Mouse (Mus musculus) gastrocnemius, adult 8-10 months (tissue): ENCODE data around the gene Fgfr2. TPM values are rescaled to one million over a fixed set of nuclear protein-coding genes. Genes with fewer than 3 reads are reported as not detected.

ENCODE experiments used
- DNase-seq, 2 experiments: peaks; one replicate each; pipeline ENCODE4 v3.0.0; 2022; ENCODE audit warnings: low spot score in 2 of 2
- total RNA-seq, 4 experiments: library from RNA; stranded (reverse); gene quantifications; 2 replicates each; pipeline ENCODE4 v1.2.4; 2022

Gene Fgfr2
- total RNA-seq, 4 experiments from 2014 or later, result 0.17 to 1.3 (median 0.62) TPM

DNA sequence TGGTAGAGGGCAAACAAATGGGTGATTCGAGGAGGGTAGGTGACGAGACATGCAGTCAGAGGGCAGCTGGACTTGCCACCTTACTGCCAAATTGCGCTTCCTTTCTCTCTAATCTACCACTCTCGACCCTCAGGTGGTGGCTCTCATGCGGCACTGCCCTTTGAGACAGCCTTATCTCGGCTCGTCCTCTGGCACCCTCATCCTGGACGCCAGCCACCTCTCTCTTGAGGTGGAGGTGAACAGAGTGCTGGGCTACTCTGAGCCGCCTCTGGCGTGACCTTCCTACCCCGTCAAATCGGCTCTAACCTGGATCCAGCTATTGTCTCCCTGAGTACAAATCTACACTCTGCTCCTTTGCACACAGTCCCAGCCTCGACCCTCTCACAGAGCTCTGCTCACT lies 344.5 kb downstream of the Fgfr2 start:
- no peak for DNase-seq

DNA sequence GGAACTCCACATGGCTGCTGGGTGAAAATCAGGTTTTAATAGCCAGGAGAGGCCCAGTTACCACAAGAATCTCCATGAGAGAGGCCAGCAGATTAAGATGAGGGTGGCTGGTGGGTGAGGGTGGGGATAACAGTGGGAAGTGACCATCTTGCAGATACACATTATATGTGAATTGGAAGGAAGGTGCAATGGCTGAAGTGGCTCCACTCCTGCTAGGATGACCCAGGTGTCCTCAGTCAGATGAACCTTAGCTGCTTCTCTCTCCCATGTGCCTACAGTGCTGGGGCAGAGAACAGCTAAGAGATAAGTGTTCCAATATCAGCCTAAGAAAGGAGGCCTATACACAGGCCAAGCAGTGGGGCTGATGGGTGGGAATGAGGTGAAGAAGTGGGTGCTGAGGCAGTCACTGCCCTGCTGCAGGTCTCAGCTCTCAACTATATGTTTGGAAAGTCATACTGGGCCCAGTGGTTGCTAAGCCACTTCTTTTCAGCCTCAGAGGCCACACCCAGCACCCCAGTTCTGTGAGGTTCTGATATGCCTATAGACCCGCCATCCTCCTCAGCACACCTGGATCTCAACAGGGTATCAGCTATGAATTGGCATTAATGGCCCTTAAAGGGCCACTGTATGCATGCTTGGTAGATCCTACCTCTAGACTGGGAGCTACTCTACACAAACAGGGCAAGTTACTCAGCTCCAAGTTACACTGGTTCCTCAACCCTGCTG lies 345.3 kb downstream of the Fgfr2 start:
- DNase-seq, result no peak

DNA sequence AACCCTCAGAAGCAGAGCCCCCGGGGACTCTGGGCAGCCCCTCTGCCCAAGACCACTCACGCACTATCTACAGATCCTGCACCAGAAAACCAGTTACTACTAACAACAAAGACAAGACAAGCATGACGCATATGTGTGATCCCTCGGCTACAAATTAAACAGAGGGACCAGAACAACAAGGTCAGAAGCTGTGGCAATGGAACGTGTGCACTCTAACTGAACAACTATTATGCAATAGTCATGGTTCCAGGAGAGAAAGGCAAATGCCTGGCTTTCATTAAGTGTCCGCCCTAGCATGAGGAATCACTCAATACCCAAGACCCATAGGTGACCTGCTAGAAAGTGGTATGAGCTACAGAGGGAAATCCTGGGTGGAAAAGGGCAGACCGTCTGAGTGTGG lies 346.0 kb downstream of the Fgfr2 start:
- no peak for DNase-seq

DNA sequence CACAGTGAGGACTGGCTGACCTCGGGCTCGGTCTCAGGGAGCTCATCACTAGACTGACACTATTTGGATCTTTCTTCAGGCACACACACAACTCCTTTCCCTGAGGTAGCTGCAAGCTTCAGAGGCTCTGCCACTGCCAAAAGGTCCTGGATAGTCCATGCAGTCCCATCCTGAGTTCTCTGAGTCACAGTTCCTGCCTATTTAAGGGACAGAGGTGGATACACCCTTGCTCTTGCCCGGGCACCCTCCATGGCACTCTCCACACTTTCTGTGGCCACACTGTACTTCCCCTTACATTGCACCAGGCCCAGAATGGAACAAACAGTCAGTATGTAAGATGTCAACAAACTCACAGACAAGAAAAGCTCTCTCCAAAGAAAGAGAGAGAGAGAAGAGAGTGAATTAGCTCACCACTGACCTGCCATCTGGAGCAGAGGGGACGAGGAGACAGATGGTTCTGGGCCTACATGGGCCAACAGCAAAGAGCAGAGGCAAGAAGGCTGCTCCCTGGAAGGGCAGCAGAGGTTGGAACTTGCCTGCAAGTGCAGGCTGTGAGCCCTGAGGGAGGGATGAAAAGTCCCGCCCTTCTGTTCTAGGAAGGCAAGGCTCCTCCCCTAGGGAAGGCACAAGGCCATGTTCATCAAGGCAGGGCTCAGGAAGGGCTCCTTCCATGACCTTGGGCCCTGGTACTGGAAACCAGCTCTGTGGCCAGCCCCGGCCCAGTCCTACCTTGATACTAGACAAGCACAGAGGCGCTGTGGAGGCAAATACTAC lies 346.6 kb downstream of the Fgfr2 start:
- no peak for DNase-seq

DNA sequence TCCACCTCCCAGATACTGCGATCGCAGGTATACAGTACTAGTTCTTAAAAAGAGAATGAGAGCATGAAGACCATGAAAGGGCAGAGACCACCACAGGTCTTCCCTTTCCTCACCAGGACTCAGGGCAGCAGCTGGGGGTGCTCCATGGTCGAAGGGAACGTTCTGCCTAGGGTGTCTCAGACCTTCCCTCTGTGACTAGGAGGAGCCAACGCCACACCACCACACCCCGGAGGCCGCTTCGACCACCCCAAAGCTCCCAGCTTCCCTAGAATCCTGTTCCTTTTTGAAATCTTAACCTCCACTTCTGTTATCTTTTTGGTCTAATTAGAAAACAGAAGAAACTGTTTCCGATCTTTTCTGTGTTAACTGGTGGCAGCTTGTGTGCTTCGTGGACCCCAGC lies 347.2 kb downstream of the Fgfr2 start:
- no peak for DNase-seq

DNA sequence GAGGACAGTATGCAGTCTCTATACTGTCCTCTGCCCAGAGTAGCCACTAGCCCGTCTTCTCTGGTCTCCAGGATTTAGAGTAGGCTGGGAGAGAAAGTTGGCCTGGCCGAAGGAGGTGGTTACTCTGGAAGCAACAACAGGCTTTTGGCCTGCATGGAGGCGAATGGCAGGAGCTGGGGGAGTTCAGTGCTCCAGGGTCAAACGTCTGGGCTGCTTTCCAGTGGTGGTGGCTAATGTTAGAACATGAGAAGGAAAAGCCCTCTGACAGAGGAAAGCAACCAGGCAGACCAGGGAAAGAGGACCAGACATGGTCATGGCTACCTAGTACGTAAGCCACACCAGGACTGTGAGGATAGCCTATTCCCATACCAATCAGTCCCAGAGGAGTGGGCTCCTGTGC lies 347.8 kb downstream of the Fgfr2 start:
- DNase-seq, result peak; percentile 70 to 82

DNA sequence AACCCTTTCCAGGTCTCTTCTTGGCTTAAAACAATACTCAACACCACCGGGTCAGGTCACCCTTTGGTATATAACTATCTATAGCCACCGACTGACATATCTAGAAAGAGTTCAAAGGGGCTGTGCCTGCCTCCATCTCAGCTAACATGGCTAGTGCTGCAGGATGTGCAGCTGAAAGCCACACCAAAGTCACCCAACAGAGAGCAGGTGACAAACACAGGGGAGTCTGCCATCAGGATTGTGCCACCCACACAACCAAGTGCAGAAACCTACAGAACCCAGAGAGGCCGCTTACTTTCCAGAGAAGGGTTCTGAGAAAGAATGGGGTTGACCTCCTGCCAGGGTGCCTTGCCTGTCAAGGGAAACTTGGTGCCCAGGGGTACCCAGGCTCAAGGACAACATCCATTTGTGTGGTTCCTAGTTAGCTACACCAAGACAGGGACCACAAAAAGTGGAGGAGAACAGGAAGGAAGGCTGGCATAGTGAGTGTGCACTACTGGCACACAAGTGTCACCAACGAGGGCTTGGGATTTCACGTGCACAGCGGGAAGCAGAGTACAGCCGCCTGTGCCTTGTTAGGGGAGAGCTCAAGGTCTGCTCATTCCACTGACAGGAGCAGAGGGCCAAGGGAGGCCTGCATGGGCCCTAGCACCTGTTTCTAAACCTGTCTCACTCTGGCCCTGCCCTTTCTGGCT lies 350.0 kb downstream of the Fgfr2 start:
- no peak for DNase-seq

DNA sequence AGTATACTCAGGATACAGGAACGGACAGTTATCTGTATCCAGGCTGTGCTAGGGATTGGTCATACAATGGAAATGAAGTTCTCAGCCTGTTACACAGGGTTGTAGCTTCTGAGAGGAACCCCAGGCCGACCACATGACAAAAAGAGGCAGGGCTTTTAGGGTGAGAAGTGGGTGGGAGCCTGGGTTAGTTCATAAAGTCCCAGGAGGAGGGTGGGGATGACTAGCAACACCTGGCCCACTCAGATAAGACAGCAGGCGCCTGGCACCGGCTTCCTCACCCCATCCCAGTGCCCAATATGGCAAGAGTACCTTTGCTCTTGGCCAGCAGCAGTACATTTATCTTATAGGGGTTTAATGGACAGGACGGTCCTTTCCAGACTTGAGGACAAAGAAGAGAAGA lies 350.7 kb downstream of the Fgfr2 start:
- no peak for DNase-seq

DNA sequence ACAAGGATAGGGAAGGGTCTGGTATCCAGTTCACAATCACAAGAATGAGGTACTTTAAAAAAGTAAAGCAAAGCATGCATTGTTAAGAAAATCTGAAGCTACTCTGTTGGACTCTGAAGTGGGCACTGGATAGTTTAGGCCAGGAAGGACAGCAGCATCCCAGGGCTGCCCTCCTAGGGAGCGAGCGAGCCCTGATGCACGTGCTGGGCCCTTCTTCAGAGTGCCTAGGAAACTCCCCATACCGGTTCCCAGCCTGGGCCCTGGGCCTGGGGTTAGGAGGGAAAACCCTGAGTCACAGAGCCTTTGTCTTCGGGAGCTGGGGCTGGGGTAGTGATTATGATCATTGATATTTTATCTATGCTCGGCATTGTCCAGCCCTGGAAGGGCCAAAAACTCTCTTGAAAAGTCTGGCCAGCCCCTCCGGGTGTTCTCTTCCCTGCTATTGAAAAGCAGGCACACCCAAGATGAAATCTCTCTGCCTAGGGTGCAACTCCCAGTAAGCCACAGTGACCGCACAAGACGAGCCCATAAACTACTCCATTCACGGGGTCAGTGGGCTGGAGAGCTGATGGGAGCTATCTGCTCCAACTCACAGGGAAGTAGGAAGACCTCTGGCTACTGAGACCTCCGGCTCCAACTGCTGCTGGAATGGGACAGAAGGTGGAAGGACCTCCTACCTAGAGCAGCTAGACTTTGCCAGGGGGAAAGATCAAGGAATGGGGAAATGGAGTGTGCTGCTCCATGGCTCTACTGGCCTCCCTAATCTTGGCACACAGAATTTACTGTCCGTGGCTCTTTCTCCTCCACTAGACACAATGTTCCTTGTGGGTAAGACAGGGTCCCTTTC lies 354.4 kb downstream of the Fgfr2 start:
- no peak for DNase-seq

DNA sequence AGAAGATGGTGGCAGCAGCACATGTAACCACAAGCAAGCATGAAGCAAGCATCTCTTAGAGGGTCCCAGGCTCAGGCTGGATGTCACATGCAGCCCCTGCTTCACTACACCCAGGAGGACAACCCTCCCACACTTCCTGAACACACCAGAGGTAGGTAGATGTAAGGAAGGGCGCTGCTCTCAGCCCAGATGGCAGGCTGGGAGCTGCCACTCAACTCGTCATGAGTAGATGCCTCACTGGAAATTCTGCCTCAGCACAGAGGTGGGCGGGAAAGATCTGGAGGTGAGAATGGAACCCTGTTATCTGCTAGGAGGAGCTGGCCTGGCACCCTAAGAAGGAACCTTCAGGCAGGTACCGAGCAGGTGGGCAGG lies 355.2 kb downstream of the Fgfr2 start:
- DNase-seq, result no peak

DNA sequence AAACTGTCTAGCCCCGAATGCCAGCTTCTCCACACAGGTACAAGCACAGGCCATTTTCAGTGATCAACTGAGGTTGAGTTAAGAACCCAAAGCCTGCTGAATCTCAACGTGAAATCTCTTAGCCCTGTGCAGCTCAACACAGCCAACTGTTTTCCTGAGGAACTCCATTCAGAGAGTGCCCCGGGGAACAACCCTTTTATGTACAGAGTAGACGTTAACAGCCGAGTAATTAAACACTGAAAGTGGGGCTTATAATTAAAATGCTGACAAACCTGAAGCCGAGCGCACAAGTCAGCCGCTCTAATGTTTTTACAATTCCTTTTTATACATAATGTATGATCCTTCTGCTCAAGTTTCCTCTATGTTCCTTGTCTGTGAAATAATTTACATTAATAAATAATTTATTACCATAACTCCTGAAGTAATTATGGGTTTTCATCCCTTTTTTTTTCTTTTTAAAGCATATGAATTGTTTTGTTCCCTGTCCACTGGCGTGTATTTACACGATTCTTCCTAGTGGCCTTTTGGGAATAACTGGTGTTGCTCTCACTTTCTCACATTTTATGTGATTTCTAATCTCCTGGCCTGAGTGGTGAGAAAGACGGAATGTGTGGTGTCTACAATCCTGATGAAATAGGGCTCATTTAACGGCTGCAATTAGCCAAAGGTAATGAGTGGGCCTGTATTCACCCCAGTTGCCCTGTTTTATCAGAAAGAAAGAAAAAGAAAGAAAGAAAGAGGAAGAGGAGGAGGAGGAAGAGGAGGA lies 355.7 kb downstream of the Fgfr2 start:
- no peak for DNase-seq

DNA sequence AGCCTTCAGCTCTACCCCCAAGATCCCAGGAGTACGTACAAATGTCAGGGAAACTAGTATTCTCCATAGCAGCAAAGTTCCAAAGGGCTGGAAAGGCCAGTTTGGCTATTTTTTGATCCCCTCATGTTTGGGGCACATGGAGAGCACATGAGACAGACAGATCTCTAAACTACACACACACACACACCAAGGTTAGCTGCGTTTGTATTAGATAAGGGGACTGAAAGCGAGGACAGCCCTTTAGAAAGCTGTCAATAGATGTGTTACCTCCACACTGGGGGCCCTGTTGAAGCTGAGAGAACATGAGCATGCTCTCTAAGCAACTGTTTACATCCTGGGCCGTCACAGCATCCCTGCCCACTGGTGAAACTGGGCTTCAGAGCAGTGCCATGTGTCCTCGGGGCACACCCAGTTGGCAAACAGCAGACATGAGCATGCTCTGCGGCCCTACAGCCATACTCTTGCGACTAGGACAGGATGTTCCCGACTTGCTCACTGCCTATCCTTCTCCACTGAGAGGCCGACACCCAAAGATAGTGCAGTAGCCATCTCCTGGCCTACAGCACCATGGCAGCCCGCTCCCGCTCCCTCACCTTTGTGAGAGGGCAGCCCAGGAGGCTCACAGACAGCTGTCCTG lies 356.8 kb downstream of the Fgfr2 start:
- DNase-seq, result peak; percentile 42 to 58

DNA sequence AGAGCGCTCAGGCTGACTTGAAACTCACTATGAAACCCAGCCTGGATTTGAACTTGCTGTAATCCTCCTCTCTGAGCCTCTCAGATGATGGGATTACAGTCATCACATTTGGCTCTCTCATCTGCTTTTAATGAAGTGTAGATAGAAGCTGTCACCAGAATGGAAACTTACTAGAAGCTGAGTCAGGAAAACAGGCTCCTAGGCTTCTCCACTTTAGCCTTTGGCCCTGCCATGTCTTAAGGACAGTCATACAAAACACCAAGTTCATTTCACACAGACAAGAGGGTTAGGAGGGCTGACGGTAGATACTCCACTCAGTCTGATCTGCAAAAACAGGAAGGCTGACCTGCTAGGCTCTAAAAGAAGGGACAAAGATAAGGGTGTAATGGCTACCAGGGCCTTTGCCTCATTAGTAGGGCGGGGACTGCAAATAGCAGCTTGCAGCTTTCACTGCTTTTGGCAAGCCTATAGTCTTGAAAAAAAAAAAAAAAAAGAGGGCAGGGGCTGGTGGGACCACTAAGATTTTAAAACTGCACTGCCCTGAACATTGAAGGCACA lies 357.4 kb downstream of the Fgfr2 start:
- DNase-seq, result no peak

DNA sequence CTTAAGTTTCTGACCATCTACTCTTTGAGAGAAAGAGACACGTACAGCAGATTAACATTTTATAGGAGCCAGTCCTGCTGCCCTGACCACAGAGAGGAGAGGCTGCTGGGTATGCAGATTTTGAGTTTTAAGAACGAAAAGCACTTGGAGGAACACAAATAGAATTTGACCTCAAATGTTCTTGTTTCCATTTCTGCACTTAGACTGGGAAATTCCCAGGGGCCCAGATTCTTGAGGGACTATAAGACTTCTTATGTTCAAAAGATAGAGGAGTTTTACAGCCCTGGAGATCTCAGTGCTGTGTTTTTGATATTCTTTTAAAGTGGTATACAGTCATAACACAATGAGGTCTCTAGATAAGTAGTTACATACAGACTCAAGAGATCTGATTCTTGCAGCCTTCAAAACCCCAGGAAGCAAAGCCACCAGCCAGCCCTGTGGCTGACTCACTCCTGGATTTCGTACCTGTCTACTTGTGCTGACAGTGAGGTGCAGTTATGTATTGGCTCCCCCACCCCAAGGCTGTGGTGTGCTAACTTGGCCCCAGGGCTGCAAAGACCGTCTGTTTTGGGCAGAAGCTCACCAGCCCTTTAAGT lies 358.2 kb downstream of the Fgfr2 start:
- DNase-seq, result no peak

DNA sequence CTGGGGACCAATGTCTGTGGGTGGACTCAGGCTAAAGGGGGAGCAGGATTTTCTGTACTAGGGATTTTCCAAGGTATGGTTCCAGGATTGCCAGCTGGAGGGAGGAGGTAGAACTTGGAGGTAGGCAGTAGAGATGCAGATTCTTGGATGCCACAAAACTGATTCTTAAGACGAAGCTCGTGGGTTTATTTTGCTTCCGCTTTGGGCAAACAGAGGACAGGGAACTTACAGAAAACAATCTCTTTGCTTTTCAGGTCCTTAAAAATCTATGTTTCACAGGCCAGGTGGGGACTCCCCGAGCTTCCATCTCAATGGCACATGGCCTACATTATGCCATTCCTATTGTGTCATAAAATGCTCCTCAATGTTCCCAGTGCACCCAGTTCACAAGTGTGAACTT lies 358.8 kb downstream of the Fgfr2 start:
- DNase-seq, result no peak

DNA sequence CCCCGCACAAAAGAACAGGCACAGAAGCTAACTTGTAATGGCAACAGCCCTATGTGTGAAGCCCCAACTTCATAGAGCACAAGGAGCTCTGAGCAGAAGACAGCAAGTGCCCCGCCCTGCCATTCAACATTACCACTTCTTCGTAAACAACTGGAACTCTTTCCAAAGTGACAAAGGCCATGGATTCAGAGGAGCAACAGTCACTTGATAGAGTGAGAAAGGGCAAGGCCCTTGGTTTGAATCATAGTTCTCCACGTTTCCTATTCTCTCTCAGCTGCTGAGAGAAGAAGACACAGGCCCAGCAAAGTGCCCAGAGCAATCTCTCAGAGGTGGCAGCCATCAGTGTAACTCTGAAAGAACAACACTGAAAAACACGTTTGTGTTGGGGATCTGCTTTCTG lies 359.2 kb downstream of the Fgfr2 start:
- no peak for DNase-seq

DNA sequence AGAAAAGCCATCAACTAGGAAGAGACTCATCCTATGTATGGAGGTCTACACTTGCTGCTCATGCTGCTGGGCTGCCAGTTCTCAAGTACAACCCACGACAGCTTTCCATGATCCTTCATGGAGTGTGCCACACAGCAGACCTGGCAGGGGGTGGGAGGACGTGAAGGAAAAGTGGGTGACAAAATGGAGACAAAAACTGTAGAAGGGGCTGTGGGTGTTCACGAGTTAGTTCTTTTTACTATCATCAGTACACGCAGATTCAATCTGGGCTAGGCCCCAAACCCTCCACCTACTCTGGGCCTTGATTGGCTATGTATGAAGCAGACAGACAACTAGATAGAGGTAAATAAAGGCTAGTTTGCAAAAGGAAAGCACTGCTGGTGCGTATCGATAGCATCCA lies 359.8 kb downstream of the Fgfr2 start:
- no peak for DNase-seq

DNA sequence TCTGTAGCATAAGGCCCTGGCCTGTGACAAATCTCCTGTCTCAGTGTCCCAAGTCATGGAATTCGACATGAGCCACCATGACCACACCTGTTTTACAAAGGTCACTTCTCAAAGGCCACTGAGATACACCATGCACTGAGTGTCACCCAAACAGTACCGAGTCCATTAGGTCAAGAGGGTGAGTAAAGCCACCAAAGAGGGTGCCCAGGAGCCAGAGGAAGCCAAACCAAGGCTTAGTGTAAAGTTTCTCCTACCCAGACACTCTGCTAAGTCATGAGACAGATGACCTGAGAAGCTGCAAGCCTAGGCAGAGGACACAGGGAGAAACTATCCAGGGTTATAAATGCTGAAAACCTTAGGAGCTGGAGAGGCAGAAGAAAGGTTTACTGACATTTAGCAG lies 361.7 kb downstream of the Fgfr2 start:
- DNase-seq, result no peak

DNA sequence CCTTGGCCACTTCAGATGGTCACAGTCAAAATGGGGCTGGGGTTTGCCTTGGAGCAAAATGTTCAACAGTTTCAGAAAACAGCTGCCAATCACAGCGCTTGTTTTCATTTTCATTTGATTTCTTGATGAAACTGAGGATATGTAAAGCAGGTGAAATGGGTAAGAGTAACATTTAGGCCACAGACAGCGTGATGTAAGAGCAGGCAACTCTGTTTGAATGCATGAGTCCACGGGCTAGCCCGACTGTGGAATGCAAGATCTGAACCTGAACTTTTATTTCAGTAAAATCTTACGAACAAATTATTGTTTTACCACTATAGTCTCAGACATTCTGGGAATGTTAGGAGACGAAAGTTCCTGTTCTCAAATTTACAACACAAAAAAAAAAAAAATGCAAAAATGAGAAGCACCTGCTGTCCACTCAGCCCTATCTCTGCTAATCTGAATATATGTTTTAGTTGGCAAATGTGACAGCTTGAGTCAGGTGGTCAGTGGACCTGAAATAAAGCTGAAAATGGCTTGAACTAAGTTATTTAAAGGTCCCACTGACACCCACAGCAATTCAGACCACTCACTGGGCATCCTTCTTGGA lies 362.5 kb downstream of the Fgfr2 start:
- DNase-seq, result no peak
